Mouse (Mus musculus): Measurements from ENCODE around the gene Tmem203. TPM values are rescaled to one million over a fixed set of nuclear protein-coding genes. Genes with fewer than 3 reads are reported as not detected.

Gene Tmem203
- total RNA-seq, 2 experiments from 2014 or later: 30.5 to 31.4 TPM

DNA sequence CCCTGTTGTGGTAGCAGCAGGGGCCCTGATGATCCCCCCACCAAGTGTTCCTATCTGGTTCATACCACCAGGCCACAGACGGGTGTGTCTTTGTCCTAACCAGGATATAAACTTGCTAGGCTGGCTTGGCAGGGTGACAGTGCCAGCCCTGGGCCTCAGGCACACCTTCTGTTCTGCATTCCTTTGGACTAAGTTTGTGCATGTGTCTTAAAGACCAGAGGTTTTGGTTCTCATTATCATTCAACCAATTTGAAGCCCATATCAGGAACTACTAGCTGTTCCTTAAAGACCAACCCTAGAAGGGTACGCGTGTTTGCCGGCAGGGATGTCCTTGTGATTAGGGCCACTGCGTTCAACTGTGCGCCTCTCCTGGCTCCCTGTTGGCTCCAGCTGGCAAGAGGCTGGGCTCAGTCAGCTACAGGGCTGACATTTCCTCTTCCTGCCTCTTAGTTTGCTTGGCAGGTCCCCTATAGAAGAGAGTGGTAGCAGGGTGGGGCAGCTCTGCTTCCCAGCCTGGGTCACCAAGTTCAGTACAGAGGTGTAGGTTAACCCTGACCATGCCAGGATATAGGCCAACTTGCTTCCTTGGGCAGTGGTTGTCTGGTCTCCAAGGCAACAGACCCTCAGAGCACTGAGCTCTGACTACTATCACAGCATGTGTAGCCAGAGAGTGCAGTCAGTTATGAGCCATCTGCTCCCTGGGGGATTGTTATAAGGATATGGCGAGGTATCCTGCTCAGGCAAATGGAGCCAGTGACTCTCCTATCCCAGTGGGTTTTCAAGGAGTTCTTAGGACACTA is 31.8 kb downstream of the Tmem203 start:
- DNase-seq (ENCODE audit: extremely low spot score in 1 of 2, low spot score in 2 of 2): no peak
- intact Hi-C loops (cut with DNase I): no loop called here

DNA sequence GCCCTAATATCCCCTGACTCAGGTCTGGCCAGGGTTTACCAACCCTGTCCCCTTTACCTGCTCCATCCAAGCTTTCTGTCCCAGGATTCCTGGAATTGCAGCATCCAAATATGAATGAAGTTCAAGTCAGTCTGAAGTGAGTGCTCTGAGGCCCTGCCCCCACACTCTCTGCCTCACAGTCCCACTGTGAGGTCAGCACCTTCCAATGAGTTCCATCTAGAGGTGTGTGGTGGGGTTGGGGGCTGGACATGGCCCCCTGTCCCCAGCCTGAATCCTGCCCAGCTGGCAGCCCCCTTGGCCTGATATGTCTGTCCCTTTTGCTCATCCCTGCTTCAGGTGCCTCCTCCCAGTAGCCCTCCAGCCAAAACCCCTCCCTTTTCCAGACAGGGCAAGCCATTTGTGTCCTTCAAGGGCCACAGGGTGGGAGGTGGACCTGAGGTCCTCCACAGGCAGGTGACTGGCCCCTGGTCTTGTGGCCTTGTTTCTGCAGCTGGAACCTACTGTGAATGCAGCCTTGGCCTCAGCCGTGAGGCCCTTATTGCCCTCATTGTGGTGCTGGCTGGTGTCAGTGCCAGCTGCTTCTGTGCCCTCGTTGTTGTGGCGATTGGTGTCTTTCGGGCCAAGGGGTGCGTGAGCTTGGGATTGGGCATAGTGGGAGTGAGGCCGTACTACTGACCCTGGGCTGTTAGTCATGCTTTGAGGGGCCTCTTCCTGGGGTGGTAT is 32.8 kb downstream of the Tmem203 start, which contains the start of gene Tmem210:
Gene Tmem210 (plus strand): TSS at position 219 of the 723 bp plus-strand sequence.
- intact Hi-C loops (cut with DNase I): no loop called here

DNA sequence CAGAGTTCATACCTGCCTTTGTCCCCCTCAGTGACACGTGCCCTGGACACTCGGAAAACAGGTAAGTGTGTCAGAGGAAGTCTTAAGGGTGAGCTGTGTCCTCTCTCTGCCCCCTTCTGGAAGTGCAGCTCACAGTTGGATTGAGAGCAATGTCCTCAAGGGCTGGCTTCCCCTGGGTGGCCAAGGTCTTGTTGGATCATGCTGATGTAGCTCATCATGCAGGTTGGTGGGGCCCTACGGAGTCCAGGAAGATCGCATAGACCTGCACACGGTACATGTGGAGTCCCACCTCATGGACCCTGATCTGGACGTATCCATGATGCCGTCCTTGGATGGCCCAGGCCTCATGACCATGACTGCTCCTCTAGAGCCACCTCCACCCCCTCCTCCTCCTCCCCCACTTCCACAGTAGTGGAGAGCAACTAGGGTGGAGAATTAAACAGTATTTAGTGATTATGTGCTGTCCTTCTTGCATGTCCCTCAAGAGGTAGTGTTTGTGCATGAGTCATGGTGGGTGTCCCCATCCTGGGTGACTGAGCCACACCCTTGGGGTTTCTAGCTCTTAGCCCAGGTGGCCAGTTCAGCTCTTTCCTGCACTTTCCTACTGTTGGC is 33.6 kb downstream of the Tmem203 start:
- intact Hi-C loops (cut with DNase I): no loop called here
- no peak for DNase-seq (ENCODE audit: extremely low spot score in 1 of 2, low spot score in 2 of 2)

More for the DNA sequence above, 32.8 kb downstream of the Tmem203 start, which contains the start of gene Tmem210:
- DNase-seq (ENCODE audit: extremely low spot score in 1 of 2, low spot score in 2 of 2): no peak

DNA sequence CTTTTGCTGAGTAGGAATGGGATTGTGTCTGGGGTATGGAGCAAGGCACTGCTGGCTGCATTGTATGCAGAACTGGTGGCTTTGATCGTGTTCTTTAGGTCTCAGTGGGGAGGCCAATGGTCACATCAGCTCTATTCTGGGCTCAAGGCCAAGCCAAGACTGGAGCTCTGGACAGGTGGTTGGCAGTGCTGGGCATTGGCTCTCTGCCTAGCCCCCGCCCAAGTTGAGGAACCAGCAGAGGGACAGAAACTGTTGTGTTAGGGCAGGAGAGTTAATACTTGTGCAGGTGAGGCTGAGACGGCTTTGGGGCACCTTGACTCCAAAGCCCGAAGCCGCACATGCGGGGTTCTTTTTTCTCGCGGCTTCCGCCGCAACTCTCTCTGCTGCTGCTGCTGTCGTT is 34.4 kb downstream of the Tmem203 start, which contains the start of gene Lrrc26:
Gene Lrrc26 (plus strand): TSS at position 265 of the 400 bp plus-strand sequence.
- no peak for DNase-seq (ENCODE audit: extremely low spot score in 1 of 2, low spot score in 2 of 2)
- intact Hi-C loops (cut with DNase I): no loop called here

DNA sequence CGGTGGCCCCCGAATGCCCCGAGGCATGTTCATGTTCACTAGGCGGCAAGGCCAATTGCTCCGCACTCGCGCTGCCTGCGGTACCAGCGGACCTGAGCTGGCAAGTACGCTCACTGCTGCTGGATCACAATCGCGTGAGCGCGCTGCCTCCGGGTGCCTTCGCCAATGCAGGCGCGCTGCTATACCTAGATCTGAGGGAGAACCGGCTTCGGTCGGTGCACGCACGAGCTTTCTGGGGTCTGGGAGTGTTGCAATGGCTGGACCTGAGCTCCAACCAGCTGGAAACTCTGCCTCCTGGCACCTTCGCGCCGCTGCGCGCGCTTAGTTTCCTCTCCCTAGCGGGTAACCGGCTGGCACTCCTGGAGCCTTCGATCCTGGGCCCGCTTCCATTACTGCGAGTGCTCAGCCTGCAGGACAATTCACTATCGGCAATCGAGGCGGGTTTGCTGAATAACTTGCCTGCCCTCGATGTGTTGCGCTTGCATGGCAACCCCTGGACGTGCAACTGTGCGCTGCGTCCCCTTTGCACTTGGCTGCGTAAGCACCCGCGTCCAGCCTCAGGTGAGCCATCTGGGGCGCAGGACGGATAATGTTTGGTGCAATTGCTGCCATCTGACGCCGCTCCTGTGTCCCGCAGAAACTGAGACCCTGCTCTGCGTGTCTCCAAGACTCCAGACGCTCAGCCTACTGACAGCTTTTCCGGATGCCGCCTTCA is 35.0 kb downstream of the Tmem203 start:
- peak in 1 of 2 experiments; percentile 67 for DNase-seq (ENCODE audit: extremely low spot score in 1 of 2, low spot score in 2 of 2)
- intact Hi-C loops (cut with DNase I): no loop called here

DNA sequence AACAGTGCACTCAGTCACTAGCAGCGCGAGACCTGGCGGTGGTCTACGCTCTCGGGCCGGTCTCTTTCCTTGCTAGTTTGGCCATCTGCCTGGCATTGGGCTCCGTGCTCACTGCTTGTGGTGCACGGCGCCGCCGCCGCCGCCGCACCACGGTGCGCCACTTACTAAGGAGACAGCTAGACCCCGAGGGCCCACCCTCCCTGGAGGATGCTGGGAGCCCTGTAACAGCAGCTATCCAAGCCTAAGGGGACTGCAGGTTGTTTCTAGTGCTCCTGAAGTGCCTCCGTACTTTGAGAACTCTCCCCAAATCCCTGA is 35.5 kb downstream of the Tmem203 start:
- intact Hi-C loops (cut with DNase I): no loop called here
- peak in 1 of 2 experiments; percentile 71 for DNase-seq (ENCODE audit: extremely low spot score in 1 of 2, low spot score in 2 of 2)

DNA sequence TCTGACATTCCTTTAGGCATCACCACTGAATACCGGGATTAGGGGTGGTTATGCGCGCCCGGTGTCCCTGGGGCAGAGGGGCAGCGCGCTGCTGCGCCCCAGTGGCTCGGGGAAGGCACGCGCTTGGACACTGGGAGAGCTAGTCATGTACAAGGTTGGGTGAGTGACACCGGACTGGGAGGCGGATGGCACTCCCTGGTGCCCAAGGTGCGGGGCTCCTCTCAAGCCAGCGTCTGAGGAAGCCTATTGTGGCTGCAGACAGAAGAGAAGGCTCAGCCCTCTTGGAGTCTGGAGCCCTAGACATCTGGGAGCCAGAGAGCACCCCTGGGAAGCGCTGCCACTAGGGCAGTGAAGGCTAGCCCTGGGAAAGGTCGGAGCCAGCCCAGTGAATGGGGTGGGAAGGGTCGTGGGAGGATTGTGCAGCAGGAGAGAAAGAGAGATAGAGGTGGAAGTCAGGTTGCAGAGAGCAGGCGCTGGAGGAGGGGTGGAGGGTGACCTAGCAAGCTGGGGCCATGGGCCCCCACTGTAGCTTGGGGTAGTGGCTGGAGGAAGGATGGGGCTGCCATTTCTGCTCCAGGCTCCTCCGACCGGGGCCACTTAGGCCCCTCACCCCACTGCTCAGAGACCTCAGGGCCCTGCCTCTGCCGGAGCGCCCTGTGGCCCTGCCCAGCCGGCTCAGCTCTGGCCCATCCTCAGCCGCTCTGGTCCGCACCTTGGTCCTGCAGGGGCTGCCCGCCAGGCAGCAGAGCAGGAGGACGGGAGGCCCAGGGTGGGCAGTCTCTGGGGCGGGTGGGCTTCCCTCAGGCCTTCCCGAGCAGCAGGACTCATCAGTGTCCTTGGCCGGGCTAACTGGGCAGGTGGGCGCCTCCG is 36.2 kb downstream of the Tmem203 start:
- intact Hi-C loops (cut with DNase I): no loop called here
- no peak for DNase-seq (ENCODE audit: extremely low spot score in 1 of 2, low spot score in 2 of 2)

DNA sequence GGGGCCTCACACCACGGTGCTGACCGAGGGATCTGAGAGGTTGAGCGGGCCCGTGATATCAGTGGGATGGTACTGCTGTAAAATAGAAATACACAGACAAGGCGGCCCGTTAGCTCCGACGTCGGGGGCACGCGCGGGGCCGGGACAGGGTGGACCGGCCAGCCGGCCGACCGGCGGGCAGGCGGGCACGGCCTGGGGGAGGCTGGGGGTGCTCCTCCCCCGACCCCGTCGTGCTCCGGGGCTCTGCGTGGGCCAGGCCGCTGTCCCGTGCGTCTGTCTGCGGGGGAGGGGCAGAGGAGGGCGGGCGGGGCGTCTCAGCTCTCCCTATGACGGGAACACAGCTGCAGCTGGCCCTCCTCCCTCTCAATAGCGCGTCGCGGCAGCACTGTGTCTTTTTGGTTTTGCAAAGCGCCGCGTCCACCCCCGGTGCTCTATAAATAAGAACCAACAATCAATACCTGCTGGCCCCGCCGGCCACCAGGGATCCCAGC is 36.9 kb downstream of the Tmem203 start:
- intact Hi-C loops (cut with DNase I): no loop called here
- peak in 1 of 2 experiments; percentile 65 for DNase-seq (ENCODE audit: extremely low spot score in 1 of 2, low spot score in 2 of 2)

DNA sequence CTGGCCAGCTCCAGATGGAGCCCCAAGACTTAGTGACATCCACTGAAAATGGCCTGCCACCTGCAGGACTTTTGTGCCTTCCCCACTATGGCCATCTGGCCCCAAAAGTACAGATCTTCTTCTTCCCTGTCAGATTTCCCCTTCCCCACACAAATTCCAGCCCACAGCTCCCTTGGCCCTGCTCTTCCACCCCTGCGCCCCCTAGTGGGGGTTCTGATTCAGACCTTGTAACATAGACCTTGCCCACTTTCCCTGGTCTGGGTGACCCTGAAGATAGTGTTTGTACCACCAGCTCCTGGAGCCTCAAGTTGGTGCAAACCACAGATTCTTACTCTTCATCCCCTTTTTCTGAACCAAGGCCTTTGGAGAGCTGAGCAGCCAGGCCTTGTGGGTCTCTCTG is 37.6 kb downstream of the Tmem203 start:
- intact Hi-C loops (cut with DNase I): no loop called here
- DNase-seq (ENCODE audit: extremely low spot score in 1 of 2, low spot score in 2 of 2): peak in 1 of 2 experiments; percentile 83

DNA sequence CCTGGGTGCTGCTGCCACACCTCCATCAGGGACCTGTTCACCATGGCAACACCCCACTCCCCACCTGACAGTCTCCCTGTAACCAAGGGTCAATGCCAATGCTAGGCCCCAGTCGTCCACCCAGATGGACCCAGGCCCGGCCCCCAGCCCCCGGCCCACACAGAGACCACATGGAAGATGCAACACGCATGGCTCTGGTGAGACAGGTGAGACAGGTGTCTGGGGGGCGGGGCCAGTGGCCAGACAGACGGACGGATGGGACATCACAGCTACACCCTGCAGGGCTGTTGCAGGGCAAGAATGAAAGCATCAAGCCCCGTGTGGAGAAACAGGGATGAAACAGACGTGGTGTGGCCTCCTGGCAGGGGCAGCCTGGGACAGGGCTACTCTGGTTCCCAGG is 38.5 kb downstream of the Tmem203 start:
- intact Hi-C loops (cut with DNase I): no loop called here
- DNase-seq (ENCODE audit: extremely low spot score in 1 of 2, low spot score in 2 of 2): peak in 1 of 2 experiments; percentile 47

DNA sequence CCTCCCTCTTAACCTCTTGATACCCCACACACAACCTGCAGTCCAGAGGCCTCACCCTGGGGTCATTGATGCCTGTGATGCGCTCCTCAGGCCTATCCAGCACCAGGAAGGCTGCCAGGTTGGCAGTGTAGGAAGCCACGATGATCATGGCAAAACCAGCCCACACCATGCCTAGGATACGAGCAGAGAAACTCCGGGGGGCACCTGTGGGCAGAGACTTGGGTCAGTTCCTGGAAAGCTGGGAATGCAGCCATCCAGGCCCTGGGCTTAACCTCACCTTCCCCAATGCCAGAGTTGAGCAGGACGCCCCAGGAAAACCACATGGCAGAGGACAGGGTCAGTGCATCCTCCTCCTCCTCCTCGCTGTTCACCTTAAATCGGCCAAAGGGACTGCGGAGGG is 41.9 kb downstream of the Tmem203 start:
- intact Hi-C loops (cut with DNase I): no loop called here
- no peak for DNase-seq (ENCODE audit: extremely low spot score in 1 of 2, low spot score in 2 of 2)

DNA sequence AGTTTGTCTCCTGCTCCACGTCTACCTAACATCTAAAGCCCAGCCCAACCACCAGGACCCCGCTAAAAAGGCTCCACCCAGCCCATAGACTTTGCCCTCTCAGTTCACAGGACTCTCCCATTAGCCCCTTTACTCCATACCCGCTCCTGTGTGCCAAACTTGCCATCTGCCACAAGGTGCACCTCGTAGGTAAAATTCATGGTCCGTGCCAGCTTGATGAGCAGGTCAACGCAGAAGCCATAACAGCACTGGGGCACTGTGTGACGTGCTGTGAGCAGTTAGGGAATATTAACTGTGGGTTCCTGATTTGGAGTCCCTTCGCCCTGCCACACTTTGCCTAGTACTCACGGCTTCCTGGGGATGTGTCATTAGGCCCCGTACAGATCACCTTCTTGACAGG is 42.8 kb downstream of the Tmem203 start:
- intact Hi-C loops (cut with DNase I): no loop called here
- DNase-seq (ENCODE audit: extremely low spot score in 1 of 2, low spot score in 2 of 2): no peak

DNA sequence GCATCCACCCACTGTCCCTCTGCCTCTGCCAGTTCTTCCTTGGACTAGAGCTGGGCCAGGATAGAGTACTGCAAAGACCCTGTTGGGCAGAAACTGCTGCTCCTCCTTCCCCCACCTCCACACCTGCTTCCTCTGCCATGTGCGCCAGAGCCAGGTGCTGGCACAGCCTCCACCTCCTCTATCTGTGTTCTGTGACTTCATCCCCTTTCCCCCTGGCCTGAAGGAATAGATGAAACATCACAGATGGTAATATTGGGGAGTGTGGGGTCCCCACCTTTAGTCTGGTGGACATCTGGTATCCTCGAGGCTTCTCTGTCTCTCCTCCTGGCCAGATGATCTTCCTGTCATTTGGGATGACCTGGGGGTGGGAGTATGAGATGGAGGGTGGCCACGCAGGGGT is 48.2 kb downstream of the Tmem203 start:
- intact Hi-C loops (cut with DNase I): no loop called here
- no peak for DNase-seq (ENCODE audit: extremely low spot score in 1 of 2, low spot score in 2 of 2)

DNA sequence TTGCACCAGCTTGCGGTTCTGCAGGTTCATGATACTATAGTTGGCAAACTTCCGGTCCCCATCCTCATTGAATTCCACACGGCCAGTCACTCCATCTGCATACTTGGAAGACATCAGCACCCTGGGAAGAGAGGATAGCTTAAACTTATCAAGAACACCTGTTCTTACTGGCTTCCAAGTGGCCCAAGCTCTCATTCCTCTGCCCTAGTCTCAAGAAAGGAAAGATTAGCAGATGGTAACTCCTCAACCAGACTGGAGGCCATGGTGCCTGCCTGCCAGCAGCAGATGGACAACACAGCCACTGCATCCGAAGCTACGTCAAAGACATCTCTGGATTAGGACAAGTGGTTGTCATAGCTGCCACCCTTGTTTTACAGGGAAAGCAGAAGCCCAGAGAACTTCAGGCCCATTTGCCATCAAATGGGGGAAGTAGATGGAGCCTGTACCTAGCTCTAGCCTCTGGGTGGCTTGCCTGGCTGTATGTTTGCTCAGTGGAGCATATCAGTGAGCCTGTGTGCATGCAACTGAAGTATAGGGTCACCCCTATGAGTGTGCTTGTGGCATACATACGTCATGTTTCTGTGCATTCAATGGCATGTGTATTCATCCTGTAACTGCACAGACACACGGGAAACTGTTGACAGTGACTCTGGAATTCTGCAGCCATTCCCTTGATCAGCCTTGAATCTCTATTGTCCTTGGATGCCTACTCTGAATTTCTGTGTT is 48.9 kb downstream of the Tmem203 start:
- intact Hi-C loops (cut with DNase I): no loop called here

DNA sequence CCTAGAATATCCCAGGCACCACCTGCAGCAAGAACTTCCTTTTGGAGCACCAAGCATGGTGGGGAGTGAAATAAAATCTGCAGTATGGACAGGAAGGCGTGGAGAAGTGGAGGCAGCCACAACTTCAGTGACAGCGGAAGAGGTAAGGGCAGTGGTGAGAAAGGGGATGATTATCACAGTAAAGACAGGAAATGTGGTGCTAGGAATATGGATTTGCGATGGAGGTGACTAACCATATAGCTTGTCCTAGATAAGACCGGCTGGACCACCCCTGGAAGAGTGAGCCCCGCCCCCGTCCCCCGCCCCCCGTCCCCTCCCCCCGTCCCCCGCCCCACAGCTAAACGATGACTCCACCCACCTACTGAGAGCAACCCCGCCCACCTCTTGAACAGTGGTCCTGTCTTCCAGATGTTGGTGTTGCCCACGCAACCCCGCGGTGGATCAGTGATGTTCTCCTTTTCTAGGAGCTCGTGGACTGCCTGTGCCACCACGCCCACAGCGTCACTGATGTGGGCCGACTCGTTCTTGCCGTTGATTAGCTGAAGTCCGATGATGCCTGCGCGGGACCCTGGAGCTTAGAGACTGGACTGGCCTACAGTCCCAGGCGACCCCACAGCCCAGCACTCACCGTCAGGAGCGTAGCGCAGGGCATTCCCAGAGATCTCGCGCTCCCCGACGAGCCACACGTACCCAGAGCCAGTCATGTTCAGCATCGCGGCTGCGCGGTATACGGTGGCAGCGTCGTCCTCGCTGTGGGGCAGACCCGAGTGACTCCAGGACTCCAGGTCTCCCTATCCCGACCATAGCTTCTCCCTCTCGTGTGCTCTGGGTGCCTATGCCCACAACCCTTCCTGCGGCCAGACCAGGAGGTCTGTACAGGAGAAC is 49.7 kb downstream of the Tmem203 start:
- peak in 1 of 2 experiments; percentile 73 for DNase-seq (ENCODE audit: extremely low spot score in 1 of 2, low spot score in 2 of 2)
- intact Hi-C loops (cut with DNase I): no loop called here

More for the DNA sequence above, 48.9 kb downstream of the Tmem203 start:
- DNase-seq (ENCODE audit: extremely low spot score in 1 of 2, low spot score in 2 of 2): peak in 1 of 2 experiments; percentile 28
